Mouse (Mus musculus) heart, postnatal 14 days (tissue): ENCODE results near the gene Tmem30c. TPM values are rescaled to one million over a fixed set of nuclear protein-coding genes. Genes with fewer than 3 reads are reported as not detected.
"Not testable (repeated sequence)": the region's sequence is repeated elsewhere in the genome, so short reads cannot be mapped to it uniquely, and the experiment has no call there.

Experiments
- DNase-seq, 2 experiments: peaks; one replicate each; pipeline ENCODE4 v3.0.0; 2021 to 2022
- intact Hi-C: fragments of 180-260 bp; cut with DNase I; formaldehyde crosslinking; loops from one replicate; pipeline ENCODE4 v1.15.1; 2025
- total RNA-seq, 2 experiments: library from RNA; stranded (reverse); gene quantifications; 2 replicates each; pipeline ENCODE4 v1.2.3; 2021

Gene Tmem30c
- total RNA-seq, 2 experiments from 2014 or later: not detected

DNA sequence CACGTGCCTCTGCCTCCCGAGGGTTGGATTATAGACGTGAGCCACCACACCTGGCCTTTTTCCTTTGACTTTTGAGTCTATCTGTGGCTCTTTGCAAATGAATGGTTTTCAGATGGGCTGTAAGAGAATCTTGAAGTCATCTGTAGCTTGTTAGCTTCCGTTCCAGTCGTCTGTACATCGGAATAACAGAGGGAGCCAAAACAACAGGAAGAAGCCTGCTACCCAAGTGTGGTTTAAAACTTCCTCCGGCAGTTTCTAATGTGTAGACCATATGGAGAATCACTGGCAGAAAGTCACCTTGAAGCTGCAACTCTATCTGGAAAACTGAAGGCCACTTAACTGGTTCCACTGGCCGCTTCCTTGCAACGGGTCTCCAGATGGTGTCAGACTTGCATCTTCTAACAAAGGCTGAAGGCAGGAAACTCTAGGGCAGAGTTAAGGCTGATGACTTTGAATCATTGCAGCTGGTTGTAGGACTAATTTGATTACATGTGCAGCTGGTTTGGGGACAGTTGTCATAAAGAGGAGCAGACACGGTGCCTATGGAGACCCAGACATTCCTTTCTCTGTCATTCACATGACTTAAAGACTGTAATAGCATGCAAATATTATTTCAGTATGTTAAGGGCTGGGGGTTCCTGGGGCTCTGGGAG, 49.3 kb downstream of the Tmem30c start:
- intact Hi-C loops: loop anchor here (5.0 kb wide), 2 partner anchors 334 to 354 kb away; no protein-coding TSS in a partner anchor
- peak; percentile 27 to 48 for DNase-seq

DNA sequence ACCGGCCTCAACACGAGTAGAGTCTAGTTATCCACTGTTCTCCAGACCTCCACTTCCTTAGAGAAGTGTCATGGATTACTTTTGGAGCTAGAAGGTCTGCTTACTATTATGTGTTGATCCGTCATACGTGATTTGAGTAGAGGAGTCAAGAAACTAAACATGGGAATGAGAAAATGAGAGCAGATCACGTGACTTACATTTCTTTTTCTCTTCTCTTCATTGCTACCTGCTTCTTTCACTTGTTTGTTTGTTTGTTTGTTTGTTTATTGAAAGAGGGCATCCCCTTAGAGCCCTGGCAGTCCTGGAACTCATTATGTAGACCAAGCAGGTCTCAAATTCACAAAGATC, 49.8 kb downstream of the Tmem30c start:
- intact Hi-C loops: loop anchor here (5.0 kb wide), 2 partner anchors 334 to 354 kb away; no protein-coding TSS in a partner anchor
- no peak for DNase-seq

DNA sequence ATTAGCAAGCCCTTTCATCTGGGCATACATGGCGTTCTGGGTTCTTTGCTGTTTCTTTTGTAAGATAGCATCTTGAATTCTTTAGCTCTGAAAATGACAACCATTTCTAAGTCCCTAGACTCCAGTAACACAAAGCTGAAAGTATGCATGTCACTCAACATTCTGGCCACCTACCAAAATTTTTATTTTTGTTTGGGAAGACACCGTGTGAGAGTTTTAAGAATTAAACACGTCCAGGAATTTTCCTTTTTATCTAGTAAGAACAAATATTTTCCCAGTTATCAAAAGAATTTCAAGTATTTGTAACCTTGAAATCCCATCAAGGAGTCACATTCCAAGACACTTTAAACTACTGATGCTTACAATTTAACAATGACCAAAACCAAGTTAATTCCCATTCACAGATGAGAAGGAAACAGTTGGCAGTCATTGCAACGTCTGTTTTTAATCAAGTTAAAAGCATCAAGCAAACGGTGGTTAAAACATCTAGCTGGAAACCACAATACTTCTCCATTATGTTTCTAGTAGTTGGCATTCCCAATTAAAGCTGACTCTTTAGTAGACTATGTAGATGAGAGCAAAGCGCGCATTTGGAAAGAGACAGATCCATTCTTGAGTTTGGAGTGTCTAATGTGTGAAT, 56.7 kb downstream of the Tmem30c start:
- intact Hi-C loops: no loop called here
- no peak for DNase-seq

DNA sequence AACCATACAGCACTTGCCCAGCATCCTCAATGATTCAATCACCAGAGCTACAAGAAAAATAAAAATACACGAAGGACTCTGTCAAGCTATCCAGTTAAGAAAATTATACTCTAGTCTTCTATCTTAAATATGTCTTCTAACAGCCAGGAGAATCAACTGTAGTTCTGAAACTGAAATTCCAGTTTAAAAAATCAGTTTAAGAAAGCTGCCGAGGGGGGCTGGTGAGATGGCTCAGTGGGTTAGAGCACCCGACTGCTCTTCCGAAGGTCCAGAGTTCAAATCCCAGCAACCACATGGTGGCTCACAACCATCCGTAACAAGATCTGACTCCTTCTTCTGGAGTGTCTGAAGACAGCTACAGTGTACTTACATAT, 60.7 kb downstream of the Tmem30c start:
- DNase-seq, intact Hi-C loops: not testable (repeated sequence)

DNA sequence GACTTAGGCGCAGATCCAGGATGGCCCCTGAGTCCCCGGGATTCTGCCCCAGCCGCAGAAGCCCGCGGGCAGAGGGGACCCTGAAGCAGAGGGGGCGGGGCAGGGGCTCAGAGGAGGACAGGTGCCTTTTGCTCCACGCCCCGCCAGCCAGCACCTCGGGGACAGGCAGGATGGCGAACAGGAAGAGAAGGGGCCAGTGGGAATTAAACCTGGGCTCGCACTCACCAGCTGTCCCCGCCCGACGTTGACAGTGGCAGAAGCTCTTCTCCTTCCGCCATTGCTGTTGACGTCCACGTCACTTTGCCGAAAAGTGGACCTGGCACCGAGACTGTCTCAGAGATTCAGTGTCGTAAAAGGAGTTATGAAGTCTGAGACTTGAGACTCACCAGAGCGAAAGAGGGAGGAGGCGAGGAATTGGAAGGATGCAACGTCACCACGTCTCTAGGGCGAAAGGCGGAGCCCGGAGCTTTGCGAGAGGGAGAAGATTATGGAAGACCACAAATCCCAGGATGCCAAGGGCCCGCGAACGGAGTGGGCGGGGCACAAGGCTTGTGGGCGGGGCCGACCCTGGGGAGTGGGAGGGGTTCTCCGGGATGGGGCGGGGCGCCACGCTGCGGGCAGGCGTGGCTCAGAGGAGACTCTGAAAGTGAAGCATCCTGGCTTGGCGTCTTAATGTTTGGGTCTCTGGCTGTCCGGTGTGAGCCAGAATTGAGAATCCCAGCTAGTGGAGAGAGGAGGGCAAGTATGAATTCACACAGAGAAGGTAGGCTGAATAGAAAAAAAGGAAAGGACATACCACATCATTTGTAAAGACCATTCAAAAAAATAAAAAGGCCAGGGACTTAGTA, 61.4 kb downstream of the Tmem30c start, which contains the start of gene Tbc1d23:
TSS of gene Tbc1d23 (minus strand) at position 416 of the 848 bp plus-strand sequence.
- intact Hi-C loops: no loop called here
- peak; percentile 95 to 97 for DNase-seq

DNA sequence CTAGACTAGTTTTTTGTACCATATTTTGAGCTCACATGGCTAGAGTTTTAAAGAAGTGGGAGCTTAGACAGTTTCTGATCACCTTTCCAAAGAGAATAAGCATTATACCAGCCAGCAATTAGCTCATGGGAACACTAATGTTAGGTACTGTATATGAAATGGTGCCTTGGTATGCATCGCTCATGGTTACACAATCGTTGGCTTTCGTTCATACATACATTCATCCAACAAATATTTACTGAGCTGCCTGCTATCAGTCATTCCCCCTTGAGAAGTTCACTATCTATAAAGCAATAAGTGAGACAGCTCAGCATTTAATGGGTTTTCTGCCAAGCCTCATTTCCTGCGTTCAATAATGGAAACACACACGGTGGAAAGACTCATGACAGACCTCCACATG, 66.2 kb downstream of the Tmem30c start:
- DNase-seq: no peak

DNA sequence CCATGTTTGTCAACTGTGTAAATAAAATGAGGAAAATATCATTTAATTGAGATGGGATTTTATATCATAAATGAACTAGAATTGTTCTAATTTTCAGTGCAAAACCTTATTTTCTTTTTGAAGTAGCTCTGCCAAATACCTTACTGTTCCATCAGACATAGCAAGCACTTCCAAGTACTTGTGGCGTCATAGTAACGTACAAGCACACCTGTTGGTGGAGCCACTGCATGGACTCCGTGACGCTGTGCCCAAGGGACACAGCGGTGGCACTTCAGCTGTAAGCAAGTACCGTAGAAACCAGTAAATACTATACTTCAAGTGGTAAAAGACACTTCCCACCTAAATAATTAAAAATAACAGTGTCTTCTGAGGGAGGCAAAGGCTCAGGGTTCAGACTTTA, 72.3 kb downstream of the Tmem30c start:
- intact Hi-C loops: no loop called here
- no peak for DNase-seq

More for the DNA sequence above, 66.2 kb downstream of the Tmem30c start:
- intact Hi-C loops: no loop called here

Other genes starting within 250 kb of the Tmem30c start
- not detected for gene Tmem45a2, start 221.5 kb downstream of the Tmem30c start, total RNA-seq
- gene Tomm70a, start 171.2 kb downstream of the Tmem30c start, total RNA-seq: 10 to 100 TPM; 45.8 to 50.0 TPM
- 10 to 100 TPM; 29.9 to 32.1 TPM for gene Nit2, start 125.5 kb downstream of the Tmem30c start, total RNA-seq
- gene Tbc1d23, start 61.4 kb downstream of the Tmem30c start, total RNA-seq: 10 to 100 TPM; 27.8 to 28.6 TPM
- gene Filip1l, start 60.2 kb upstream of the Tmem30c start, total RNA-seq: 10 to 100 TPM; 40.8 to 45.8 TPM